Mouse (Mus musculus): ENCODE data around the gene Pank1. TPM values are rescaled to one million over a fixed set of nuclear protein-coding genes. Genes with fewer than 3 reads are reported as not detected.

The Pank1 gene
- total RNA-seq, 2 experiments from 2014 or later, result 23.8 to 24.0 TPM

DNA sequence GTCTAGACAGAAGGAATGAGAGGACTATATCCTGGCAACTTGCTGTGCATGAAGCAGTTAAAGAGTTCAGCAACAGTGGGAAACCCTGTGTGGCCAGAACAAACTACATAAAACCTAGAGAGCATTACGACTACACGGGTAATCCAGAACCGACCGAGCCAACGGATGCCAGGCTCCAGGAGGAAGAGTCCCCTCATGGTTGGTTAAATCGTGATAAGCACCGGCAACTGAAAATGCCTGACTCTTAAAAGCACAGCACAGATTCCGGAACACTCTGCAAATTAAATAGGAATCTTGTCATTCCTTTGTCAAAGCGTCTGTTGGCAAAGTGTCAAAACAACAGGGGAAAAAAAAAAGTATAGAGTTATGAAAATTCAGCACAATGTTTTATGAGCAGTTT, 35.2 kb downstream of the Pank1 start:
- intact Hi-C loops (cut with DNase I), result no loop called here
- no peak for DNase-seq (ENCODE audit: extremely low spot score in 1 of 2, low spot score in 2 of 2)
- TF ChIP-seq CTCF (IDR thresholded peaks at IDR 0.05), result no peak
- H3K4me3 ChIP-seq, result no peak overlapping the region
- H3K27ac ChIP-seq, result no peak overlapping the region

GRCm38 (mm10) chr19:34841719-34842506, 37.3 kb downstream of the Pank1 start:
- no peak overlapping the region for H3K27ac ChIP-seq
- intact Hi-C loops (cut with DNase I), result no loop called here
- H3K4me3 ChIP-seq, result no peak overlapping the region
- no peak for TF ChIP-seq CTCF (IDR thresholded peaks at IDR 0.05)
- DNase-seq (ENCODE audit: extremely low spot score in 1 of 2, low spot score in 2 of 2), result no peak

- DNase-seq (ENCODE audit: extremely low spot score in 1 of 2, low spot score in 2 of 2), result no peak
- intact Hi-C loops (cut with DNase I), result no loop called here
- Histone ChIP-seq H3K4me3 (no peak overlapping the region), H3K27ac (no peak overlapping the region)
- no peak for TF ChIP-seq CTCF (IDR thresholded peaks at IDR 0.05)
Measured at GRCm38 (mm10) chr19:34838624-34839023, 40.6 kb downstream of the Pank1 start.

GRCm38 (mm10) chr19:34831702-34832101, 47.6 kb downstream of the Pank1 start:
- intact Hi-C loops (cut with DNase I), result no loop called here

GRCm38 (mm10) chr19:34827916-34828635, 51.2 kb downstream of the Pank1 start:
- no peak for TF ChIP-seq CTCF (IDR thresholded peaks at IDR 0.05)
- DNase-seq (ENCODE audit: extremely low spot score in 1 of 2, low spot score in 2 of 2), result no peak
- no peak overlapping the region for H3K4me3 ChIP-seq
- H3K27ac ChIP-seq, result no peak overlapping the region
- intact Hi-C loops (cut with DNase I), result loop anchor here (2.0 kb wide), 1 partner anchor 51 kb away; the partner anchor contains the start of gene Pank1

More at GRCm38 (mm10) chr19:34831702-34832101, 47.6 kb downstream of the Pank1 start:
- no peak for TF ChIP-seq CTCF (IDR thresholded peaks at IDR 0.05)
- Histone ChIP-seq H3K4me3 (no peak overlapping the region), H3K27ac (no peak overlapping the region)
- DNase-seq (ENCODE audit: extremely low spot score in 1 of 2, low spot score in 2 of 2), result no peak

- intact Hi-C loops (cut with DNase I), result loop anchor here (2.0 kb wide), 1 partner anchor 51 kb away; the partner anchor contains the start of gene Pank1
- Histone ChIP-seq H3K4me3 (no peak overlapping the region), H3K27ac (no peak overlapping the region)
- no peak for TF ChIP-seq CTCF (IDR thresholded peaks at IDR 0.05)
- DNase-seq (ENCODE audit: extremely low spot score in 1 of 2, low spot score in 2 of 2), result no peak
Measured at GRCm38 (mm10) chr19:34827444-34827843, 51.8 kb downstream of the Pank1 start.

DNA sequence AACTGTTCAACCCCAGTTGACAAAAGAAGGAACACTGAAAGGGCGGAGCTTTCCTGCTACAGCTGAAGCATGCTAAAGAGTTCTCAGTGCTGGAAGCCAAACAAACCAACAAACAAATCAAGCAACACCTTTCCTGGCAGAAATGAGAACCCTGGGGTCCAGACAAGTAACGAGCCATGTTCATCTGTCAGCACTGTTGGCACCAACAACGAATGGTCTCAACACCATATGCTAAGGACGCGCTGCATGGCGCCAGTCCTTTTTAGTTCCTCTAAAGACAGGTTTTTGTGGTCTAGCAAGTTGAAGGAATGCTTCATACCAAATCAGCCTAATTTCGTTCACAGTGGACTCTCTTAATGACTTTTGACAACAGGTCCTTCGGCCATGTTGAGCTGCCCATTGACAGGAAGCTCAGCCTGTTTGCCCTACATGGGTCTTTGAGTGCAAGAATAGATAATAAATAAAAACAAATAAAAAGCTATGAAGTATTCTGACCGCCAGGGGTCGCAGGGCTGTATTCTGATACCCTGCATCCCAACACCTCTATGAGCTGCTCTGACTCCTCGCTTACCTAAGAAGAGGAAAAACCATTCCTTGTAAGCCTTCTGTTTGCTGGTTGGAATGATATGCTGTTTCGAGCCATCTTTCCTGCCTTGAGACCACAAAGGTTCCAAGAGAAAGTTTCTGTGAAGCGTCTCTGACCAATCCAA, 53.2 kb downstream of the Pank1 start:
- TF ChIP-seq CTCF (IDR thresholded peaks at IDR 0.05), result peak; percentile 70
- no peak overlapping the region for H3K4me3 ChIP-seq
- H3K27ac ChIP-seq, result no peak overlapping the region
- peak in 1 of 2 experiments; percentile 22 for DNase-seq (ENCODE audit: extremely low spot score in 1 of 2, low spot score in 2 of 2)
- intact Hi-C loops (cut with DNase I), result loop anchor here (1.0 to 2.0 kb wide), 2 partner anchors 53 to 95 kb away; partner anchors contain the start of gene Pank1

DNA sequence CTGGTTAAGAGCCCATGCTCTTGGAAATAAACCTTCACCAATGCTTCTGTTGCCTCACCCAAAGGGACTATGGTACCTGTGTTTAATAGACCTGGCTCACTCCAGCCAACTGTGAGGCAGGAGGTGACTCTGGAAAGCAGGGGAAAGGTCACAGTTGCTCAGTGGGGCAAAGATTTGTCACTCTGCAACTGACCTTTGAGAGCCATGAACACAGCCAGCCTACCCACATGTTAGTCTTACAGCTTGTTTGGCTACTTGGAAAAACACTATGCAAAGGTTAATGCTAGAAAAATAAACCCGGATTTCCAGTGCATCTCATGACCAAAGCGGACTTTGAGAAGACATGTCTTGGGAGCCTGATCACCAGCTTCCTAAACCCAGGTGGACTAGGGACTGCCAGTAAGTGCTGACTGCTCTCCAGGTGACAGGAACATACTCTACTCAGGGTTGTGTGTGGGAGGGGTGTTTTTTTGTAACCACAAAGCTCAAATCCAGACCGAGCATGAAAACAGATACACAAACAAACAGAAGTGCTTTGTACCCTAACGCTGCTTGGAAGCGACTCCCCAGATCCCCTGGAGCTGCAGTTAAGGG, 59.6 kb downstream of the Pank1 start:
- no peak overlapping the region for H3K4me3 ChIP-seq
- TF ChIP-seq CTCF (IDR thresholded peaks at IDR 0.05), result no peak
- DNase-seq (ENCODE audit: extremely low spot score in 1 of 2, low spot score in 2 of 2), result no peak
- no peak overlapping the region for H3K27ac ChIP-seq
- intact Hi-C loops (cut with DNase I), result no loop called here

GRCm38 (mm10) chr19:34815371-34815770, 63.9 kb downstream of the Pank1 start:
- Histone ChIP-seq H3K27ac (no peak overlapping the region), H3K4me3 (no peak overlapping the region)
- DNase-seq (ENCODE audit: extremely low spot score in 1 of 2, low spot score in 2 of 2), result no peak
- intact Hi-C loops (cut with DNase I), result no loop called here
- TF ChIP-seq CTCF (IDR thresholded peaks at IDR 0.05), result no peak

- intact Hi-C loops (cut with DNase I), result no loop called here
- no peak for TF ChIP-seq CTCF (IDR thresholded peaks at IDR 0.05)
- H3K27ac ChIP-seq, result no peak overlapping the region
- no peak overlapping the region for H3K4me3 ChIP-seq
- no peak for DNase-seq (ENCODE audit: extremely low spot score in 1 of 2, low spot score in 2 of 2)
Measured at GRCm38 (mm10) chr19:34814696-34815095, 64.6 kb downstream of the Pank1 start.

DNA sequence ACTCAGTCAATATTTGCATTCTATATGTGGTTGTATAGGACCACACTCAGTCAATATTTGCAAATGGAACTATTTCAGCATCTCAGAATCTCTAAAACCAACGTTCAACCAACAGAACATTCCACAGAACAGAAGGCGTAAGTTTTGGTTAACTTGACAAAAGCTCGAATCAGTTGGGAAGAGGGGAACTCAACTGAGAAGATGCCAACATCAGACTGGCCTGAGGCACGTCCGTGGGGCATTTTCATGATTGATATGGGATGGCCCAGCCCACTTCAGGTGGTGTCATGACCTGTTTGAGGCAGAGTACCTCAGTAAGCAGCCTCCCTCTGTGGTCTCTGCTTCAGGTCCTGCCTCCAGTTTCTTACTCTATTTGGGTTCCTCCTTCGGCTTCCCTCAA, 65.3 kb downstream of the Pank1 start:
- intact Hi-C loops (cut with DNase I), result no loop called here
- no peak for TF ChIP-seq CTCF (IDR thresholded peaks at IDR 0.05)
- Histone ChIP-seq H3K27ac (no peak overlapping the region), H3K4me3 (no peak overlapping the region)
- no peak for DNase-seq (ENCODE audit: extremely low spot score in 1 of 2, low spot score in 2 of 2)

All from left cerebral cortex, adult 2 months (tissue).